Mouse (Mus musculus): ENCODE measurements around the gene Mlip.
"Not testable (repeated sequence)": the region's sequence is repeated elsewhere in the genome, so short reads cannot be mapped to it uniquely, and the experiment has no call there.

Gene Mlip

GRCm38 (mm10) chr9:77179486-77179885 lies 173.3 kb downstream of the Mlip start:
- no peak for DNase-seq (ENCODE audit: low spot score)

DNA sequence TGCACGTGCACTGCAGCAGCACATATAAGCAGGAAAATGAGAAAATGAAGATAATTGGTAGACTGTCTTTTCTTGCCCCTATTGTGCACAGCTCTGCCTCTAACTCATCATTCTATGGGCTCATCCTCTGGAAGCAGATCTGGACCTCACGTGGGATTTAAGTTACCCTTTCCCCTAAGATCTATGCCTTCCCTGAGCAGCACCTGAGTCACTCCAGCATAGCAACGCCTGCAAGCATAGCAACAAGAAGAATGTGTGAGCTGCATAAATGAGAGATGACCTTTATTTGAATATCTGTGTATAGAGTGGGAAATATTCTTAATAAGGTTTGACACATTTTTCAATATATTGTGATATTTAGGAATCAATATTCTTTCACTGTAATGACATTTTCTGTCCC lies 176.9 kb downstream of the Mlip start:
- DNase-seq (ENCODE audit: low spot score), result no peak

- no peak for DNase-seq (ENCODE audit: low spot score)
Observed at GRCm38 (mm10) chr9:77172044-77172443, 180.7 kb downstream of the Mlip start.

DNA sequence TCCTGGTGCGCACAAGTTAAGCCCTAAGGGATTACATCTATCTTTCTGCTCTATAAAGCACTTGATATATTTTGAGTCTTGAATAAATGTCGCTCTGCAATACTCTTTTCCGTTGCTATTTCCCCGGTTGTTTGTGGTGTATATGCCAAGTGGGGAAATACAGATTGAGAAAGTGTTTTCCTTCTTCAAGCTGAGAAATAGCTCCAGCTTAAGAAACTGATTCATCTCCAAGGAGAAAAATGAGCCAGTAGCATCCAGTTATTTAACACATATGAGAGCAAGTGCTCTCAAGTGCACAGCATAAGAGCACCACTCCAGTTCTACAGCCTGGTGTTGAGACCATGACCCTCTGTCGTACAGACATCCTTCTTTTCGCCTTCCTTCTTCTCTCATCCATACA lies 186.9 kb downstream of the Mlip start:
- DNase-seq (ENCODE audit: low spot score), result no peak

GRCm38 (mm10) chr9:77161764-77162163 lies 191.0 kb downstream of the Mlip start:
- DNase-seq (ENCODE audit: low spot score), result no peak

DNA sequence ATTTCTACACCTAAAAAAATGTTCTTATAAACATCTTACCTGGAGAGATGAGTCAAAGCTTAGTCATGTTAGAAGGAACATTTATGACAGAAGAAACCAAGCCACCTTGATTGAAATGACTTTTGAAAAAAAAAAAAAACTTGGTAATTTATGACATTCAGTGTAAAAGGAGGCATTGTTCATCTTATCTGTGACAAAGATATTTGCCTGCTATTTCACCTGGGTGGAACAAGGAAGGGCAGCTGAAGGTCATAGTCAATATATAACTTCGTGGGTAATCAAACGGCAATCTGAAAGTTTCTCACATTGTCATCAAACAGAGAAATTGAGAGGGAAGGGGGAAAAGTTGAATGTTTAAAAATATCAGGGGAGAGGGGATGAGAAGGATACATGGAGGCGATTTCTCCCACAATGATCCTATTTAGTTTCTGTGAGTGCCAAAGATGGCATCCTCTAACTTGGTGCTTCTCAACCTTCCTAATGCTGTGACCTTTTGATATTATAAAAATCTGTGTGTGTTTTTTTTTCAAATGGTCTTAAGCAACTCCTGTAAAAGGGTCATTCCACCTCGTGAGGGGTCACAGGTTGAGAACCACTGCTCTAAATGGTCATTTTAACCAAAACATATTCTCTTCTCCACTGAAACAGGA lies 192.4 kb downstream of the Mlip start:
- DNase-seq (ENCODE audit: low spot score), result no peak

DNA sequence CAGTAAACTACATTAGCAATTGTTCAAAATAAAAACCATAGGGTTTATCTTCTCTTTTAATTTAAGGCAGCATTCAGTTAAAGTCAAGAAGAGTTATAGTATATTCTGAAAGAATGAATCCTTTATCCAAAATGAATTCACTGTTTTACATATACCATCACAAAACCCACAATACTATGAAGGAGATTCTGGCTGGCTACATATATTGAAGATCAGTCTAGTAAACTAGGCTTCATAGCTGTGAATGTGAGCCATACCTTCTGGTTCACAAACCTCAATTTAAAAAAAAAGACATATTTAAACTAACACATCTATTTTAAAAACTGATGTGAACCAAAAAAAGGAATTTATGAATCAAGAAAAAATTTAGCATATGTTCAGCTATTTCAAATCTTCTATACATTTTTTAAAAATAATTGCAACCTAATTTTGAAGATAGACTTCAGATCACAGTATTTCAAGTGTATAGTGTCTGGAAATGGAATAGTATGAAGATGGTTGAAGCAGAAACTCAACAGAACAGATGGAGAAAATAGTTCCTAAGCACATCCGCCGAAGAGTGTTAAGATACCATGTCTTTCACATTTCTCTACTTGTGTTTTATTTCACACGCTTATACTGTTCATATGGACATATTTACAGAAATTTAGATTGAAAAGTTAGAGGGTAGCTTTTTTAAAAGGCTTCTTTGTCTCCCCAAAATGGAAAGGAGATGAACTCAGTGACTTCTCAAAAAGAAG lies 204.1 kb downstream of the Mlip start:
- DNase-seq (ENCODE audit: low spot score), result no peak

DNA sequence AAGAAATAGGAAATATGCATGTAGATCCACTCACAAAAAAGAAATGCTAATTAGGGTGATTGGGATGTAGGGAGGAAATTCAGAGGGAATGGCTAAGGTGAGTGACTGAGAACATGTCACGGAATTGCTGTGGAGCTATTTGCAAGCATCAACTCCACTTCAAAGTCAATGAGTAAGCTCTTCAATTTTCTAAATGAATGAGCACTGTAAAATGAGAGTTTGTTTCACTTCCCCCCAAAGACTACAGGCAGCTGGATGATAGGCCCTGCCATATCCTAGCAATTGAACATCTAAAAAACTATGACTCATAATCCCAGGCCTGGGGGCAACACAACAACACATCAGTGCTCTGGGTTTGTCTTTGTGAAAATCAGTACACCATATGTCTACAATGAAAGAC lies 233.0 kb downstream of the Mlip start:
- no peak for DNase-seq (ENCODE audit: low spot score)

GRCm38 (mm10) chr9:77096886-77097285 lies 255.9 kb downstream of the Mlip start:
- DNase-seq (ENCODE audit: low spot score), result no peak

DNA sequence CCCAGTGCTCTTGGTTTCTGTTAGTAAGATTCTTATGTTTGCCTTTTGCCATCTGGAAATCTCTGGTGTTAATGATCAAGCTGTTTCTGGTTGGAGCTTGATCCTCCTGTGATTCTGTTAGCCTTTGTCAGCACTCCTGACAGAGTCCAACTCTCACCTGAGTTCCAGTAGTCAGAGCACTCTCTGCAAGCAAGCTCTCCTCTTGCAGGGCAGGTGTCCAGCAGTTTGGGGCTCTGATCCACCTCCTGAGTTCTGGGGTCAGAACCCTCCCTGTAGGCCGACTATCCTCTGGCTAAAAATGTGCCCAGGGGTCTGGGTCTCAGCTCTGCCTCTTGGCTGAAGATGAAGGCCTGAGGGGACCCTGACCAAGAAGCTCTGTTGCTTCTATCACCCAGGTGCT lies 269.5 kb downstream of the Mlip start:
- DNase-seq (ENCODE audit: low spot score), result not testable (repeated sequence)

GRCm38 (mm10) chr9:77071676-77072075 lies 281.1 kb downstream of the Mlip start:
- DNase-seq (ENCODE audit: low spot score), result no peak

- DNase-seq (ENCODE audit: low spot score), result no peak
Observed at GRCm38 (mm10) chr9:77056611-77057010, 296.2 kb downstream of the Mlip start.

DNA sequence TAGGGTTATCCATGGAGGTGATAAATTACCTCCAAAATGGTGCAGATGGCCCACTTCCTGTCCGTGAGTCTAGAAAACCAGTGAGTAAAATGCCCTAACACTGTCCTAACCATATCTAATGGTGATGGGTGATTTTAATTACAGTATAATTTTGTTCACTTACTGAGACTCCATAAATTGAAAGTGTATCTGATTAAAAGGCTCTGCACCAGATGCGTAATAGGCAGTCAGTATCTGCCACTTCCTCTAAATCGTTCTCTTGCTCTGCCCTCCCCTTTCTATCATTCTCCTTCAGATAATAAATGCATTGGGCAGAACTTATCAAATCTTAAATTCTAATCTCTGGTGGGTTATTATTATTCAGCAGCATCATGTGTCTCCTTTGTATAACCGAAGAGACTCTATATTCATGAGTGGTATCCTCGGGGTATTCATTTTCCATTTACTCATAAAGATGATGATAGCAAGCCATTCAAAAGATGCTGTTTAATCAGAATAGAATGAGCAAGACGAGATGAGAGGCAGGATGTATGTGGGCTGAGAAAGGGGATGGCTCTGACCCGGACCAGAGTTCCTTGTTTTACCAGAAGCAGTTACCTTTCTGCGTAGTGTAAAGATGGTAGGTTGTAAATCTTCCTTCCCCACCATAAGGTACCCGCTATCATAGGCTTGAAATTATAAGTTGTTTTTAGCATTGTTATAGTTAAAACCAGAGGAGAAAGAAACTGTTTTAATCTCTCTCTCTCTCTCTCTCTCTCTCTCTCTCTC lies 298.2 kb downstream of the Mlip start:
- DNase-seq (ENCODE audit: low spot score), result no peak

Data from ovary, adult 18-20 months (tissue).